Mouse (Mus musculus) liver, adult 2 months (tissue): ENCODE results near the gene Inpp4b. TPM values are rescaled to one million over a fixed set of nuclear protein-coding genes. Genes with fewer than 3 reads are reported as not detected.
"Not testable (repeated sequence)": the region's sequence is repeated elsewhere in the genome, so short reads cannot be mapped to it uniquely, and the experiment has no call there.

Experiments used
- DNase-seq: peaks from one replicate; pipeline ENCODE4 v3.0.0-alpha.2; 2011; ENCODE audit warnings: low read depth, low spot score; ENCODE audit errors: extremely low read depth
- H3K27ac ChIP-seq: fragments of 200-500 bp; replicated peaks from 2 replicates; pipeline ENCODE4 v1.5.1; 2012; ENCODE audit warnings: low read depth, mild to moderate bottlenecking, control low read depth, inconsistent platforms, low read length; ENCODE audit not compliant: insufficient read depth
- H3K27me3 ChIP-seq: fragments of 200-500 bp; 2 replicates; pipeline ENCODE4 v1.6.1; 2012; ENCODE audit warnings: mild to moderate bottlenecking, moderate library complexity, low read length, inconsistent platforms; ENCODE audit not compliant: control insufficient read depth, insufficient read depth
- H3K36me3 ChIP-seq: fragments of 200-500 bp; 2 replicates; pipeline ENCODE4 v1.6.1; 2012; ENCODE audit warnings: low read length, inconsistent platforms; ENCODE audit not compliant: control insufficient read depth, insufficient read depth
- H3K4me1 ChIP-seq: fragments of 200-500 bp; 2 replicates; pipeline ENCODE4 v1.6.1; 2011; ENCODE audit warnings: low read length; ENCODE audit not compliant: control insufficient read depth, insufficient read depth
- H3K4me3 ChIP-seq: fragments of 200-500 bp; 2 replicates; pipeline ENCODE4 v1.5.1; 2011; ENCODE audit warnings: low read depth, mild to moderate bottlenecking, control low read depth, low read length, moderate library complexity; ENCODE audit not compliant: insufficient read depth
- H3K79me2 ChIP-seq: fragments of 200-500 bp; 2 replicates; pipeline ENCODE4 v1.6.1; 2012; ENCODE audit warnings: inconsistent platforms, mild to moderate bottlenecking, low read length, moderate library complexity; ENCODE audit not compliant: control insufficient read depth, insufficient read depth
- H3K9ac ChIP-seq: fragments of 200-500 bp; 2 replicates; pipeline ENCODE4 v1.6.1; 2012; ENCODE audit warnings: low read depth, mild to moderate bottlenecking, control low read depth, inconsistent platforms, low read length
- CTCF ChIP-seq: fragments of 200-500 bp; IDR thresholded peaks from 2 replicates; pipeline ENCODE4 v1.5.1; 2011; ENCODE audit warnings: low read depth, low read length, control low read depth
- POLR2A ChIP-seq: fragments of 200-500 bp; IDR thresholded peaks from 2 replicates; pipeline ENCODE4 v1.6.1; 2011; ENCODE audit warnings: low read length, control low read depth; ENCODE audit not compliant: insufficient read depth; ENCODE audit errors: extremely low read depth
- WGBS: fragments of 180-500 bp; shearing (Covaris S2); methylation state at CpG from one replicate; pipeline ENCODE4 v1.1.7; 2018; 5-methylcytosine and 5-hydroxymethylcytosine counted together
- polyA plus RNA-seq: library from polyadenylated mRNA; depleted of rRNA; stranded (reverse); fragments of >200 nt; gene quantifications from 2 replicates; pipeline ENCODE4 v1.2.3, GENCODE M21; 2012
- total RNA-seq: library from RNA; depleted of rRNA; stranded (reverse); fragments of >200 nt; gene quantifications from 2 replicates; pipeline ENCODE4 v1.2.3, GENCODE M21; 2014

The Inpp4b gene
- total and polyA plus RNA-seq, 2 experiments: 0.20 to 3.6 TPM

DNA sequence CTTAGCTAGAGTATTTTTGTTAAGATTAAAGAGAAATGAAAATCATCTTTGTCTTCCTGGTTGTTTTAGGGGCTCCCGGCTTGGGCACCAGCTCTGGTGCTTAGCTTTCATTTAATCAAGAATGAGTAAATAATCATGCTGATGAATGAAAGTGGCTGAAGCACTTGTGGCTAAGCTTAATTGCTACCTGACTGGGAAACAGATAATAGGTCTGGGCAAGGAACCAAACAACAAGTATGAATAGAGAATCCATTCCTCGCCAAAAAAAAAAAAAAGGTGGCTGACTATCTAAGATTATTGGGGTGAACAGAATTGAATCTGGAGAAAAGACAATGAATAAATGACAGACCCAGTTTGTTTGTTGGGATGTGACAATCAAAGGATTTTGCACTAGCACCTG lies 663.1 kb downstream of the Inpp4b start:
- WGBS: 73% methylated on average over 2 of the region's 2 CpGs
- no peaks in the 10 kb centered on the region for H3K27me3 ChIP-seq
- TF ChIP-seq POLR2A (no peak), CTCF (no peak)

DNA sequence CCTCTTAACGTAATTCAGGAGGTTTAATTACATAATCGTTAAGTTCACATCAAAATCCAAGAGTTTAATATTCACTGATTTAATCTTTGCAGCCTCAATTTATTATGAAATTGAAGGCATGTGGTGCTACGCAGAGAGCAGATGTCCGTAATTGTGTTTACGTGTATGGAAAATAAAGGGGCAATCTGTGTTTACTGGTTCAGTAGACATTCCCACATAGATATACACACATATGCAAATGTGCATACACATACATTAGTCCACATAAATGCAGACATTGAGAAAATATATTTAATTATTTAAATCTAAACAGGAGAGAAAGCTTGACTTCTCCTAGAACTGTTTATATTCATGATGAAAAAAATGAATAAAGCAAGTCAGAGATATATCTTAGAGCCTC lies 675.4 kb downstream of the Inpp4b start:
- H3K27me3 ChIP-seq: no peaks in the 10 kb centered on the region
- 95% methylated on average over 5 of the region's 5 CpGs for WGBS
- H3K79me2 ChIP-seq: no peaks in the 10 kb centered on the region
- no peak overlapping the region for H3K27ac ChIP-seq
- H3K4me3 ChIP-seq: no peak overlapping the region
- H3K4me1 ChIP-seq: no peaks in the 10 kb centered on the region
- no peaks in the 10 kb centered on the region for H3K36me3 ChIP-seq
- no peak overlapping the region for H3K9ac ChIP-seq
- DNase-seq: no peak
- no peak for TF ChIP-seq CTCF
- TF ChIP-seq POLR2A: no peak

More for the DNA sequence above, 663.1 kb downstream of the Inpp4b start:
- H3K36me3 ChIP-seq: no peaks in the 10 kb centered on the region
- DNase-seq: no peak
- H3K4me3 ChIP-seq: no peak overlapping the region
- H3K4me1 ChIP-seq: no peaks in the 10 kb centered on the region
- H3K79me2 ChIP-seq: no peaks in the 10 kb centered on the region
- H3K9ac ChIP-seq: no peak overlapping the region
- no peak overlapping the region for H3K27ac ChIP-seq

- Histone ChIP-seq H3K4me3 (no peak overlapping the region), H3K9ac (no peak overlapping the region), H3K27ac (no peak overlapping the region), H3K36me3 (no peaks in the 10 kb centered on the region), H3K27me3 (no peaks in the 10 kb centered on the region), H3K4me1 (no peaks in the 10 kb centered on the region), H3K79me2 (no peaks in the 10 kb centered on the region)
- no peak for DNase-seq
- no peak for TF ChIP-seq POLR2A
- TF ChIP-seq CTCF: no peak
- WGBS: 68% methylated on average over 3 of the region's 3 CpGs
These were observed 685.0 kb downstream of the Inpp4b start for GRCm38 (mm10) chr8:82027401-82027800.

DNA sequence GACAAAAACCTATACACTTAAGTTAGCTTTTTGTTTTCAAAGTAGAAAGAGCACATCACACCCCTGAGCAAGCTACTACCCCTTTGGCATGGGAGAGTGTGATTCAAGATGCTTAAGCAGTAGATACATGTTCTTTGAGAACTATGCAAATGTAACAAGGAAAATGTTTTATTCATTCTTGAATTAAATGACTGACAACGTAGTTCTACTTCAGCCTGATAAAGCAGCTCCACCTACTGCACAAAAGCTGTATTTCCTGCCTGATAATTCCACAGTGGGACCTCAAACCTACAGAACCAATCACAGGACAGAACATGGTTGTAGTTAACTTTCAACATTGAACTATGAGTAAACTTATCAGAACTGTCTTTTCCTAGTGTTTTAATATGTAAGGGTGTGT lies 686.5 kb downstream of the Inpp4b start:
- Histone ChIP-seq H3K9ac (no peak overlapping the region), H3K79me2 (no peaks in the 10 kb centered on the region), H3K36me3 (no peaks in the 10 kb centered on the region), H3K27ac (no peak overlapping the region), H3K4me1 (no peaks in the 10 kb centered on the region), H3K27me3 (no peaks in the 10 kb centered on the region), H3K4me3 (no peak overlapping the region)
- TF ChIP-seq CTCF (no peak; the same call in 1 of the 2 replicates), POLR2A (no peak)
- peak; percentile 1 for DNase-seq
- WGBS: 31% methylated on average over 1 of the region's 1 CpGs

- not testable (repeated sequence) for H3K27me3 ChIP-seq, H3K36me3 ChIP-seq, H3K79me2 ChIP-seq, H3K4me3 ChIP-seq, H3K4me1 ChIP-seq, H3K9ac ChIP-seq, H3K27ac ChIP-seq
- peak; percentile 31; the same call in 1 of the 2 replicates for TF ChIP-seq CTCF
- DNase-seq: peak; percentile 0
These were observed 689.7 kb downstream of the Inpp4b start for GRCm38 (mm10) chr8:82032035-82032434.

DNA sequence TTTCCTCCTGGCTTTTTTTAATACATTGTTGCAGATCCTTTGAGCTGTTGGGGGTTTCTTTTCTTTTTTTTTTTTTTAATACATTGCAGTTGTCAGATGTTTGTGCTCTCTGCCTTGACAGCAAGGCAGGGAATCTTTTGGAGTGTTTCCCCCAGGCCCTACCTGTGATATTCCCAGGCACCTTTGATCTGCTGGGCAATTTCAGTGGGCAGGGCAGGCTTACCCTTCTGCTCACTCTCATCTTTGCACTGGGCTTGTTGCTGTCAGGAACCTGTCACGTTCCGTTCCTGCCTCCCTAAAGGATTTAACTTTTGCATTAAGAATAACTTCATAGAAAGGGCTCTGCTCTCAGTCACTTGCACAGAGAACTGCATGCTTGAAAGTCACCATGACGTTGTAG lies 711.7 kb downstream of the Inpp4b start:
- H3K27ac ChIP-seq: no peak overlapping the region
- no peak overlapping the region for H3K4me3 ChIP-seq
- DNase-seq: no peak
- H3K9ac ChIP-seq: no peak overlapping the region
- WGBS: 81% methylated on average over 3 of the region's 3 CpGs
- H3K36me3 ChIP-seq: no peaks in the 10 kb centered on the region
- no peaks in the 10 kb centered on the region for H3K4me1 ChIP-seq
- no peaks in the 10 kb centered on the region for H3K79me2 ChIP-seq
- no peaks in the 10 kb centered on the region for H3K27me3 ChIP-seq
- TF ChIP-seq CTCF: no peak
- TF ChIP-seq POLR2A: no peak

- no peak overlapping the region for H3K9ac ChIP-seq
- no peak for DNase-seq
- no peaks in the 10 kb centered on the region for H3K36me3 ChIP-seq
- no peaks in the 10 kb centered on the region for H3K4me1 ChIP-seq
- H3K79me2 ChIP-seq: no peaks in the 10 kb centered on the region
- no peaks in the 10 kb centered on the region for H3K27me3 ChIP-seq
- no peak overlapping the region for H3K27ac ChIP-seq
- WGBS: 88% methylated on average over 3 of the region's 3 CpGs
- TF ChIP-seq POLR2A: no peak
- TF ChIP-seq CTCF: no peak
- no peak overlapping the region for H3K4me3 ChIP-seq
These were observed 725.3 kb downstream of the Inpp4b start for GRCm38 (mm10) chr8:82067619-82068018.
